Mouse (Mus musculus): ENCODE results near the gene Esrrb. TPM values are rescaled to one million over a fixed set of nuclear protein-coding genes. Genes with fewer than 3 reads are reported as not detected.
A peak's percentile ranks its signal among the peaks of the same experiment; 100 is the strongest.

Gene Esrrb
- polyA plus RNA-seq, 1 experiment from 2014 or later, result 3.2 TPM

DNA sequence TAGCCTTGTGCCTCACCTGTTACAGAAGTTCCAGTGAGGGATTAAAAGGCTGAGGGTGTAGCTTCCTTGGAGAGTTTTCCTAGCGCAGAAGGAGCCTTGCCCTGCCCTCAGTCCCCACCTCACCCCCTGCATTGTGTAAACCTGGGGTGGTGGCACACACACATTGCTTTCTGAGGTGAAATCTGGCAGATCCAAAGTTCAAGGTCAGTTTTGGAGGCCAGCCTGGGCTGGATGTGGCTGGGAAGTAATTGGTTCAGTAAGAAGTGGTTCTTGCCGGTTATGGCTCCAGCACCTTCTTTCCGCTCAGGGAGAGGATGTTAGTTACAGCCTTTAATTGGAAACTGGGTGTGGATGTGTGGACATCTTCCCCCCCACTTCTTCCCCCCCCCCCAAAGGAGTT is 143.4 kb downstream of the Esrrb start:
- H3K36me3 ChIP-seq, result no peaks in the 10 kb centered on the region
- 91% methylated on average over 3 of the region's 3 CpGs for WGBS
- no peak for ATAC-seq (ENCODE audit: low FRiP score)

DNA sequence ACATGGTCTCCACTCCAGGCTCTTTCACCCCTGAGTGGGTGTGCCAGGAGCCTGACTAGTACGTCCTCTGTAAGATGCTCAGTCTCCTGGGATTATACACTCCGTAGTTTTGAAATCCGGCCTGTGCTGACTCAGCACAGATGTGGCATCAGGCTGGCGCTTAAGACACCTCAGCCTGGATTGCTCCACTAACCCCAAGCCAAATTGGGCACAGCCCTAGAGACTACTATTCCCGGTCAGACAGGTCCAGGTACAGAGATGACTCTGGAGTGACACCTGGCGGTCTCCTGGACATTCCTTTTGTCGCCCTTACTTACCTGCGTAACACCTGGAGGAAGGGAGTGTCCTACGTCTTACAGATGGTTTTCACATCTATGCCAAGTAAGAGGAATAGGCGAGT is 146.8 kb downstream of the Esrrb start:
- Histone ChIP-seq H3K27me3 (no peaks in the 10 kb centered on the region), H3K27ac (no peak overlapping the region), H3K9ac (no peak overlapping the region), H3K9me3 (replicated peaks) (no peaks in the 10 kb centered on the region), H3K4me2 (replicated peaks) (no peak overlapping the region), H3K4me1 (peaks cover 15% of the 10 kb centered on the region), H3K36me3 (no peaks in the 10 kb centered on the region), H3K4me3 (no peak overlapping the region)
- no peak for ATAC-seq (ENCODE audit: low FRiP score)
- 82% methylated on average over 10 of the region's 10 CpGs for WGBS

More for the DNA sequence above, 143.4 kb downstream of the Esrrb start:
- Histone ChIP-seq H3K9me3 (replicated peaks) (no peaks in the 10 kb centered on the region), H3K4me3 (no peak overlapping the region), H3K4me1 (peaks cover 5% of the 10 kb centered on the region), H3K27me3 (no peaks in the 10 kb centered on the region), H3K9ac (no peak overlapping the region), H3K27ac (no peak overlapping the region), H3K4me2 (replicated peaks) (no peak overlapping the region)

DNA sequence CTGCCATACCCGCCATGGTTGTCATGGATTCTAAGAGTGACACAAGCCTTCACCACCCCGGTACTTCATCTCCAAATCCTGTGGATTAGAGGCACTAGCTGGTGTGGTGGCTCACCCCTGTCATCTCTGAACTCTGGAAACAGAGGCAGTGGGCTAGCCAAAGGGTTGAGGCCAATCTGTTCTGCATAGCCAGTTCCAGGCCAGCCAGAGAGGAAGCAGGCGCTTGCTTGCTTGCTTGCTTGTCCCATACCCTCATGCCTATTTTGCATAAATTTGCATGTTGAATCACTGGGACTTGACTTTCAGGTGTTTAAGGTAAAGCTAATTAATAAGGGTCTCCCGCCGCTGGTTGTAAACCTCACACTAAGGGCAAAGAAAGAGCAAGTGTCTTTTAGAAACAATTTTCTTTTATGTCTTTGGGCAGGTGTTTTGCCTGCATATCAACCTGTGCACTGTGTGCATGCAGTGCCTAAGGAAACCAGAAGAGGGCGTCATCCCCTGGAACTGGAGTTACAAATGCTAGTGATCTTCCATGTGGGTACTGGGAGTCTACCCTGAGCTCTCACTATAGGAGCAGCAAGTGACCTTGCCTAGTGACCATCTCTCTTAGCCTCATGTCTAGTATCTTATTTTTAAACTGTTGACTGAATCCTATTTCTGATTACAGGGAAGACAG is 147.5 kb downstream of the Esrrb start:
- Histone ChIP-seq H3K9me3 (replicated peaks) (no peaks in the 10 kb centered on the region), H3K27me3 (no peaks in the 10 kb centered on the region), H3K36me3 (no peaks in the 10 kb centered on the region), H3K4me2 (replicated peaks) (no peak overlapping the region), H3K27ac (no peak overlapping the region), H3K4me3 (no peak overlapping the region), H3K4me1 (peaks cover 15% of the 10 kb centered on the region), H3K9ac (no peak overlapping the region)
- WGBS, result 76% methylated on average over 6 of the region's 6 CpGs
- ATAC-seq (ENCODE audit: low FRiP score), result no peak

DNA sequence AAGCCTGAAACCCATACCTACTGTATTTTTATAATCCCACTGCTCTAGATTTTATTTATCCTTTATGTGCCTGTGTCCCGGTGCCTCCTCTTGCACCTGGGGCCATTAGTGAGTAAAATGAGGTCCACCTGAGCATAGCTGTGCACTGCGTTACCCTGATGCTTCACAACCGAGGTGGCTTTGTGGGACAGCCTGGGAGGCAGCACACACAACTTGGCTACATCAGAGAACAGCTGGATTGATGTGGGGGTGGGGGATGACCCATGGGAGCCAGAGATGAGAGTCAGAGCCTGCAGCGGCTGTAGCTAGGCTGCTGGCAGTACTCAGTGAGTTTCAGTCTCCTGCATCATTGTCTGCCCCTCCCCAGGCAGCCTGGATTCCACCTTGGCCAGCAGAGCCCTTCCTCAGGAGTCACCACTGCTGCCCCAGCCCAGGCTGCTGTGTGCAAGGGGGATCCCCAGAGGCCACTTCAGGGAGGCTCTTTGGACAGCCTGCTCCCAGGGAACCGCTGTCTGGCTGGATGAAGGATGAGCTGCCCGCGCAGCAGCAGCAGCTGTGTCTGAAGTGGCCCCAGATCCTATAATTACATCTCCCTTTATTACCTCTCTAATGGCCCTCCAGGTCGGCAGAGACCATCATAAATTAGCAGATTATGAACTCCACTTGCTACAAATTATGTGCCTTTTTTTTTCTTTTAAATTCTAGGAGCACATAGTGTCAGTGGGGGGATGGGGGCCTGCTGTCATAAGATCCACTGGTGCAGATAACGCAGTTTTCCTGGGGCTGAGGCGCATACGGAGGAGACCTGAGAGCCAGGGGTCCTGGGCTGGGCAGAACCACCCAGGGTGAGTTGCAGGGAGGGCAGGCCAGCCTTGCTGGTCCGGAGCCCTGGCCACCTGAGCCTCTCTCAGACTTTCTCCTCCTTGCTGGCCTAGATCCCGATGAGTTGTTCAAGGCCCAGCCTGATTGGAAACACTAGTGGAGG is 148.7 kb downstream of the Esrrb start:
- H3K4me2 ChIP-seq (replicated peaks), result no peak overlapping the region; the same call in 1 of the 2 replicates
- H3K4me3 ChIP-seq, result no peak overlapping the region
- peak; percentile 76 for ATAC-seq (ENCODE audit: low FRiP score)
- H3K27me3 ChIP-seq, result no peaks in the 10 kb centered on the region
- WGBS, result 38% methylated on average over 13 of the region's 13 CpGs
- H3K27ac ChIP-seq, result peak overlapping the region; percentile 67
- H3K9me3 ChIP-seq (replicated peaks), result no peaks in the 10 kb centered on the region
- H3K9ac ChIP-seq, result no peak overlapping the region
- H3K36me3 ChIP-seq, result no peaks in the 10 kb centered on the region
- H3K4me1 ChIP-seq, result peaks cover 15% of the 10 kb centered on the region

DNA sequence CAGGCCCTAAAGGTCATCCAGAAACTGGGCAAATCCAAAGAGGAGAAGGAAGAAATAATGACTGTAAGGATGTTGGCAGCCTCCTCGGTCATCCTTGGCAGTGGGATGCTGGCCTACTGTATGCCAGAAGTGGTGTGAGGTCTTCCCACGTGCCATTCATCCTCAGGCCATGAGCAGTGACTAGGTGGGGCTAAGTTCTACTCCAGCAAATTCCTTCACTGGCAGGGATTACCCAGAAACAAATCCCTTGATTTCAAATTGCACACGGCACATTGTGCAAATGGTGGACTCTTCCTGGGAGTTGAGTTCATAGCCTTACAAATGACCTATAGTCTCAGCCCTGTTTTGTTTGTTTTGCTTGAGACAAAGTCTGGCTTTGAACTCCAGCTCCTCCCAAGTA is 151.4 kb downstream of the Esrrb start:
- ATAC-seq (ENCODE audit: low FRiP score), result no peak
- H3K9me3 ChIP-seq (replicated peaks), result 0 out of 2 replicates have a peak, but pooled peaks cover 3% of the 10 kb centered on the region
- H3K4me2 ChIP-seq (replicated peaks), result no peak overlapping the region
- no peak overlapping the region for H3K27ac ChIP-seq
- WGBS, result 83% methylated on average over 3 of the region's 3 CpGs
- H3K4me3 ChIP-seq, result no peak overlapping the region
- H3K9ac ChIP-seq, result no peak overlapping the region
- peaks cover 15% of the 10 kb centered on the region for H3K4me1 ChIP-seq
- no peaks in the 10 kb centered on the region for H3K27me3 ChIP-seq
- no peaks in the 10 kb centered on the region for H3K36me3 ChIP-seq

DNA sequence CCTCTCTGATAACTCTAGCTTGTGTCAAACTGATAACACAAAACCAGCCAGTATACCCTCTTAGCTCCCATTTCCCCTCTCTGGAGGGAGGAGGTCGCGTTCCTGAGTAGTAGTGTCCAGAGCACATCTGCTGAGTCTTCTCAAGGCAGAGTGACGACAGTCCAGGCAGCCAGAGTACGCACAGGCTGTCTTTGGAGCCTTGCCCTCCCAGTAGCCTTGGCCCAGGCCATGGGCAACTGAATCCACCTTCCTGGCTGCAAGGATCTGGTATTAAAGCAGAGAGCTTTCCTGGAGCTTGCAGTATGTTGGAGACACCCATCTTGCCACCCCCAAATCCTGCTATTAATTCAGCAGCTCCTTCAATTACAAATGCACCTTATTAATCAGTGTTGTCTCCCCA is 152.7 kb downstream of the Esrrb start:
- H3K27me3 ChIP-seq, result peaks cover 6% of the 10 kb centered on the region; the same call in 1 of the 2 replicates

DNA sequence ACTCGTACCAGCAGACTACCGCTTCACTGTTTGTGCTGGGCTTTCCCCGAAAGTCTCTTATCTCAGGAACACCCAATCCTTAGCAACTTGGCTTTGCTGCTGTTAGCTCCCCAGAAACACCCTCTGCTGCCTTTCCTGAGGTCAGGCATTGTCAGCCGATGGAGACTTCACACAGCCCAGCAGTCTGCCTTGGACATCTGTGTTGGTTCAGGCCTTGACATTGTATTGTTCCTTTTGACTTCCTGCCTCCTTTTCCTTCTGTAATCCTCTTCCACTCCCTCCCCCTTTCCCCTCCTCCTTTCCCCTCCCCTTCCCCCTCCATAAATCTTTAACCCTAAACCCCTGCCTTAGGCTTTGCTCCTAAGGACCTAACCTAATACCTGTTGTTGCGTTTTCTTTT is 155.7 kb downstream of the Esrrb start:
- WGBS, result 82% methylated on average over 5 of the region's 5 CpGs
- H3K36me3 ChIP-seq, result no peaks in the 10 kb centered on the region
- 0 out of 2 replicates have a peak, but pooled peaks cover 3% of the 10 kb centered on the region for H3K9me3 ChIP-seq (replicated peaks)
- no peak overlapping the region for H3K4me2 ChIP-seq (replicated peaks)
- peaks cover 10% of the 10 kb centered on the region; the same call in 1 of the 2 replicates for H3K4me1 ChIP-seq
- H3K4me3 ChIP-seq, result no peak overlapping the region
- ATAC-seq (ENCODE audit: low FRiP score), result no peak
- no peak overlapping the region for H3K9ac ChIP-seq
- peaks cover 12% of the 10 kb centered on the region; the same call in 1 of the 2 replicates for H3K27me3 ChIP-seq
- H3K27ac ChIP-seq, result no peak overlapping the region

More for the DNA sequence above, 152.7 kb downstream of the Esrrb start:
- Histone ChIP-seq H3K4me3 (no peak overlapping the region), H3K9me3 (replicated peaks) (0 out of 2 replicates have a peak, but pooled peaks cover 3% of the 10 kb centered on the region), H3K4me1 (peaks cover 18% of the 10 kb centered on the region), H3K9ac (no peak overlapping the region), H3K36me3 (no peaks in the 10 kb centered on the region), H3K27ac (no peak overlapping the region), H3K4me2 (replicated peaks) (no peak overlapping the region)
- 77% methylated on average over 4 of the region's 4 CpGs for WGBS
- ATAC-seq (ENCODE audit: low FRiP score), result no peak

DNA sequence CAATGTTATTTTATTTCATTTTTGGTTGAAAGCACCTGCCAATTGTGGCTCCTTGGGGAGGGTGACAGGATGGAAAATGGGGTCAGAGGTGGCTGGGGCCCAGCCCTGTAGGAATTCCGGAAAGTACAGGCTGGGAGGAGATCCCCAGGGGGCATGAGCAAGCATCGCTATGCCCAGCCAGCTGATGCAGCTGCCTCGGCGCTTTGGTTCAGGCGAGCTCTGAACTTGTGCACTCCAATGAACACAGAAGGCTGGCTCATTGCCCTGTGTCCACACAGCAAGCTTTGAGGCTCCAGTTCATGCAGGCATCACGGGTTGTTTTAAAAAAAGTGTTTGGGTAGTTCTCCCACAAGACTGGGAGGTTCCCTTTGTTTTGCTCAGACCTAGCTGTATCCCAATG is 156.8 kb downstream of the Esrrb start:
- no peaks in the 10 kb centered on the region for H3K36me3 ChIP-seq
- no peak overlapping the region for H3K4me3 ChIP-seq
- H3K27me3 ChIP-seq, result peaks cover 12% of the 10 kb centered on the region; the same call in 1 of the 2 replicates
- H3K9me3 ChIP-seq (replicated peaks), result 0 out of 2 replicates have a peak, but pooled peaks cover 3% of the 10 kb centered on the region
- no peak overlapping the region for H3K4me2 ChIP-seq (replicated peaks)
- H3K27ac ChIP-seq, result no peak overlapping the region
- no peak for ATAC-seq (ENCODE audit: low FRiP score)
- peaks cover 10% of the 10 kb centered on the region; the same call in 1 of the 2 replicates for H3K4me1 ChIP-seq
- H3K9ac ChIP-seq, result no peak overlapping the region
- WGBS, result 39% methylated on average over 6 of the region's 6 CpGs

DNA sequence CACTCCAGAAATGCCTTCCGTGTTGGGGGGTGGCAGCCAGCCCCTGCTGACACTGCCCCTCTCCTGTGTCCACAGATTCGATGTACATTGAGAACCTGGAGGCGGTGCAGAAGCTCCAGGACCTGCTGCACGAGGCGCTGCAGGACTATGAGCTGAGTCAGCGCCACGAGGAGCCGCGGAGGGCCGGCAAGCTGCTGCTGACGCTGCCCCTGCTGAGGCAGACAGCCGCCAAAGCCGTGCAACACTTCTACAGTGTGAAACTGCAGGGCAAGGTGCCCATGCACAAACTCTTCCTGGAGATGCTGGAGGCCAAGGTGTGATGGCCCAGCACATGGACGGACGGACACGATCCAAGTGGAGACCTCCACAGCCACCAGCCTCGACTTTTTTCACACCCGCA is 157.8 kb downstream of the Esrrb start:
- Histone ChIP-seq H3K4me2 (replicated peaks) (no peak overlapping the region), H3K27me3 (peaks cover 12% of the 10 kb centered on the region; the same call in 1 of the 2 replicates), H3K9ac (no peak overlapping the region), H3K36me3 (no peaks in the 10 kb centered on the region), H3K27ac (no peak overlapping the region), H3K9me3 (replicated peaks) (0 out of 2 replicates have a peak, but pooled peaks cover 3% of the 10 kb centered on the region), H3K4me1 (peaks cover 13% of the 10 kb centered on the region; the same call in 1 of the 2 replicates), H3K4me3 (no peak overlapping the region)
- ATAC-seq (ENCODE audit: low FRiP score), result no peak
- 25% methylated on average over 18 of the region's 18 CpGs for WGBS

DNA sequence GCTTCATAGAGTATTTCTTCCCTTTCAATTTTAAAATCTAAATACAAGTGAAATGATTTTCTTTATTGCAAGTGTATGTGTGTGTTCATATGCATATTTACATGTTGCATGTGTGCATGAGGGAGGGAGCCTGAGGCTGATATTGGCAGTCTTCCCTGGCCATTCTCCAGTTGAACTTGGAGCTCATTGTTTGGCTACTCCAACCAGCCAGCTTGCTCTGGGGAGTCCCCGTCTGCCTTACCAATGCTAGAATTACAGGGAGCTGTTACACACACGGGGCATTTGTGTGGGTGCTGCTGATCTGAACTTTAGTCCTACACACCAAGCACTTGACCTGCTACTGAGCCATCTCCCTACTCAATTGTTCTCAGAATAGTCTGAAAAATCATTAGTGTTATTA is 173.4 kb downstream of the Esrrb start:
- Histone ChIP-seq H3K27ac (no peak overlapping the region), H3K4me2 (replicated peaks) (no peak overlapping the region), H3K4me3 (no peak overlapping the region), H3K27me3 (no peaks in the 10 kb centered on the region), H3K36me3 (no peaks in the 10 kb centered on the region), H3K9ac (no peak overlapping the region), H3K9me3 (replicated peaks) (no peaks in the 10 kb centered on the region), H3K4me1 (no peaks in the 10 kb centered on the region)
- no peak for ATAC-seq (ENCODE audit: low FRiP score)
- WGBS, result 77% methylated on average over 2 of the region's 2 CpGs

DNA sequence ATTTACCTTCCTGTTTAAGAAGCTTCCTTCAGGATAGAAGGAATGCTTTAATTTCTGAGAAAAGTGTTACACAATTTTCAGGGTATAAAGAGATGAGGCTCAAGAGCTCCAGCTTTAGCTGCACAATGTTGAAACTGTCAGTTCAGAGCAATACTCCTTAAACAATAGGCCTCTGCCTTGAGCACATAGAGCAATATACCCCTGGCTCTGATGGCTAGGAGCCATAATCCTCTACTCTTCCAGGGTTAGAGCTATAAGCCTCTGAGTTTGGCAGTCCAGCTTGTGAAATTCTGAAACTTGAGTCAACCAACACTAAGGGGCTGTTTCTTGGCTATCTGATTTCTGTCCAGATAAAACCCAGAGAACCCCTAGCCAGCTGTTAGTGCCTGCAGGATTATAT is 176.9 kb downstream of the Esrrb start:
- no peak overlapping the region for H3K9ac ChIP-seq
- ATAC-seq (ENCODE audit: low FRiP score), result no peak
- no peak overlapping the region for H3K4me3 ChIP-seq
- no peak overlapping the region for H3K27ac ChIP-seq
- no peak overlapping the region for H3K4me2 ChIP-seq (replicated peaks)
- no peaks in the 10 kb centered on the region for H3K27me3 ChIP-seq
- H3K9me3 ChIP-seq (replicated peaks), result no peaks in the 10 kb centered on the region
- no peaks in the 10 kb centered on the region for H3K36me3 ChIP-seq
- no peaks in the 10 kb centered on the region; the same call in 1 of the 2 replicates for H3K4me1 ChIP-seq

DNA sequence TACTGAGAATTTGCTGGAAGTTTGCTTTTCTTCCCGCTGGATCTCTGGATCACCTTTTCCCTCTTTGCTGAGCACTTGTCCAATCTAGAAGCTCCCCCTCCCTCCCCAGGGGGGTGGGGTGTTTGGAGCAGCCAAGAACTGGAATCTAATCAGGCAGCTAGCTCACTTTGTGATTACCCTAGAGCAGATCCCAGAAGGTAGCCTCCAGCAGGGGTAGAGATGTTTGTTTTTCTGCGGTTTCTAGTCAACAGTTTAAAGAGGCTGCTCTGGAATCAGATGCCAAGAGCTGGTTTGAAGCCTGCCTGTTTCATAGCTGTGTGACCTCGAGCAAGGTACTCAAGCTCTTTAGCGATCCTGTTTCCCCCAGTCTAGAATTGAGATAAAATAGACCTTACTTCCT is 177.8 kb downstream of the Esrrb start:
- ATAC-seq (ENCODE audit: low FRiP score), result no peak

More for the DNA sequence above, 177.8 kb downstream of the Esrrb start:
- no peaks in the 10 kb centered on the region for H3K36me3 ChIP-seq
- WGBS, result 80% methylated on average over 4 of the region's 4 CpGs
- no peaks in the 10 kb centered on the region; the same call in 1 of the 2 replicates for H3K4me1 ChIP-seq
- no peaks in the 10 kb centered on the region for H3K9me3 ChIP-seq (replicated peaks)
- no peak overlapping the region for H3K27ac ChIP-seq
- H3K27me3 ChIP-seq, result no peaks in the 10 kb centered on the region
- H3K4me3 ChIP-seq, result no peak overlapping the region
- H3K4me2 ChIP-seq (replicated peaks), result no peak overlapping the region
- H3K9ac ChIP-seq, result no peak overlapping the region

Data from hindbrain, embryonic 12.5 days (tissue).